Mouse (Mus musculus) right cerebral cortex, postnatal 10 days (tissue): ENCODE results near the gene Mmgt1.

ENCODE experiments used
- DNase-seq, 2 experiments: peaks; one replicate each; pipeline ENCODE4 v3.0.0; 2021; ENCODE audit warnings: low spot score in 2 of 2

The Mmgt1 gene

GRCm38 (mm10) chrX:56597887-56598640, at the start of gene Mmgt1:
Gene Mmgt1, minus strand, starts transcription at chrX:56598069.
- peak; percentile 95 to 96 for DNase-seq

GRCm38 (mm10) chrX:56640066-56640465, 42.2 kb upstream of the Mmgt1 start:
- DNase-seq = no peak

- DNase-seq = no peak
Observed at GRCm38 (mm10) chrX:56636185-56636584, 38.3 kb upstream of the Mmgt1 start.

- DNase-seq = no peak
Observed at GRCm38 (mm10) chrX:56615236-56615635, 17.4 kb upstream of the Mmgt1 start.

GRCm38 (mm10) chrX:56610318-56610694, 12.4 kb upstream of the Mmgt1 start:
- peak; percentile 24 to 27 for DNase-seq

GRCm38 (mm10) chrX:56609623-56610317, 11.9 kb upstream of the Mmgt1 start, which contains the start of gene Slc9a6:
Gene Slc9a6, plus strand, starts transcription at chrX:56609757.
- peak; percentile 79 to 82 for DNase-seq

- DNase-seq = no peak
Observed at GRCm38 (mm10) chrX:56609285-56609622, 11.4 kb upstream of the Mmgt1 start.

GRCm38 (mm10) chrX:56607032-56607710, 9.3 kb upstream of the Mmgt1 start:
- no peak for DNase-seq

- no peak for DNase-seq
Observed at GRCm38 (mm10) chrX:56606536-56606935, 8.7 kb upstream of the Mmgt1 start.

- peak; percentile 23 to 31 for DNase-seq
Observed at GRCm38 (mm10) chrX:56597219-56597886, 516 bp downstream of the Mmgt1 start.

- no peak for DNase-seq
Observed at GRCm38 (mm10) chrX:56578200-56578599, 19.7 kb downstream of the Mmgt1 start.

GRCm38 (mm10) chrX:56572465-56572864, 25.4 kb downstream of the Mmgt1 start:
- DNase-seq = no peak

- DNase-seq = no peak
Observed at GRCm38 (mm10) chrX:56553584-56553983, 44.3 kb downstream of the Mmgt1 start.

GRCm38 (mm10) chrX:56549506-56549905, 48.4 kb downstream of the Mmgt1 start, which contains the start of gene Gm648:
Gene Gm648, minus strand, starts transcription at chrX:56549606.
- no peak for DNase-seq

- DNase-seq = peak; percentile 33 to 67
Observed at GRCm38 (mm10) chrX:56537162-56537561, 60.7 kb downstream of the Mmgt1 start.
